ENCODE assay signal across 28 mouse cellular contexts in the genomic region with DNA sequence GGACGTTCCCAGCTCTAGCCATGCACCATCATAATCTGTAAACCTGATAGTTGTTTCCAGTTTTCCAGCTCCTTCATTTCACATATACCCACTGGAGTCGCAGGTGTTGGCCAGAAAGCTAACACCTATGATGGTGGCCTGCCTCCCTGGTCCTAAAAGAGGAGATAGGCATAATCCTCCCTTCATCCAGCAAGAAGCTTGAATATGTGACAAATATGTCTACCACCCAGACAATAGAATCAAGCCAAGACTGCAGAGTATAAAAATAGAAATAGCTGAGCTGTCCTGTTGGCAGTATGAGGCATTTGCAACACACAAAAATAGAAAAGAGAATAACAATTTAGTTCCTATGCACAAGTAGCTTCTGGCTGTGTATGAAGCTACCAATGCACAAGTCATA.
DNase-seq lines count a peak whose midpoint lies in the region; TF ChIP-seq lines count a peak whose summit lies in the region.
"Had no signal": no experiment of that assay in that cellular context is flagged by ENCODE, and none has a peak within 500 bp of the region (broad histone marks: within the 10 kb centered on the region; RNA-seq: fewer than 3 reads in every experiment).

No protein-coding gene starts in this region.

- TF ChIP-seq CTCF in cortical plate, adult 2 months (IDR thresholded peaks at IDR 0.05; ENCODE audit: extremely low read depth, insufficient read depth, low read length) = no peak

- H3K27ac ChIP-seq in cortical plate, adult 2 months (ENCODE audit: insufficient read depth, low read length) = peak overlapping the region; percentile 17; the same call in 1 of the 2 replicates
- H3K27ac ChIP-seq: embryonic facial prominence, embryonic 12.5 days; intestine, embryonic 15.5 days; kidney, postnatal 0 days; limb, embryonic 12.5 days; liver, embryonic 15.5 days had no signal

- no peak for TF ChIP-seq POLR2A in cortical plate, adult 2 months (IDR thresholded peaks at IDR 0.05; ENCODE audit: extremely low read depth, insufficient read depth, low read length)

- DNase-seq in frontal cortex, adult 2 months (ENCODE audit: extremely low spot score in 1 of 2, low spot score in 1 of 2) = peak; percentile 26 to 30
- no peak for DNase-seq in frontal cortex, postnatal 14 days (ENCODE audit: low spot score in 2 of 2)
- DNase-seq in heart, adult 9 months (ENCODE audit: low spot score in 2 of 2) = peak; percentile 4 to 6
- no peak for DNase-seq in heart, postnatal 14 days
- DNase-seq in heart, postnatal 10 days = peak; percentile 27 to 28
- DNase-seq in c-Kit-positive CD71-positive TER-119-positive erythroid progenitor cells, embryonic 14.5 days (ENCODE audit: low spot score) = no peak
- DNase-seq: adrenal gland, adult 8-10 months; cerebellum, adult 11 months; cerebellum, adult 9-10 months; cerebellum, postnatal 36 days; embryo, embryonic 11 days; gastrocnemius, postnatal 10 days; kidney, adult 8-10 months; kidney, postnatal 4 days; layer of hippocampus, adult 9-11 months; lung, embryonic 14.5 days; lung, postnatal 14 days; midbrain, embryonic 14.5 days; right cerebral cortex, postnatal 25 days; spleen, adult 18-20 months; thymus, adult 2 months; thymus, postnatal 36 days had no signal

- H3K4me1 ChIP-seq in cortical plate, adult 2 months (ENCODE audit: control insufficient read depth, insufficient read depth, low read length) = peaks cover 1% of the 10 kb centered on the region; the same call in 1 of the 2 replicates
- H3K4me1 ChIP-seq: embryonic facial prominence, embryonic 12.5 days; intestine, embryonic 15.5 days; liver, embryonic 15.5 days had no signal

- H3K4me3 ChIP-seq in cortical plate, adult 2 months (ENCODE audit: insufficient read depth, low read length) = no peak overlapping the region
- H3K4me3 ChIP-seq: embryonic facial prominence, embryonic 12.5 days; intestine, embryonic 15.5 days; limb, embryonic 12.5 days; liver, embryonic 15.5 days had no signal

- intact Hi-C loops in heart, postnatal 14 days (cut with DNase I) = no loop called here
- intact Hi-C loops in heart, postnatal 10 days (cut with DNase I) = no loop called here

Comparison
In these comparisons a context has a peak if more than half of its experiments do, and no peak if none do; other contexts are left out.
1. DNase-seq: peak in frontal cortex, adult 2 months (2 of 2), heart, adult 9 months (2 of 2) and heart, postnatal 10 days (2 of 2); none in frontal cortex, postnatal 14 days (0 of 2), heart, postnatal 14 days (0 of 2) and c-Kit-positive CD71-positive TER-119-positive erythroid progenitor cells, embryonic 14.5 days (single experiment).